ENCODE assay signal across 8 mouse cellular contexts in the genomic region with DNA sequence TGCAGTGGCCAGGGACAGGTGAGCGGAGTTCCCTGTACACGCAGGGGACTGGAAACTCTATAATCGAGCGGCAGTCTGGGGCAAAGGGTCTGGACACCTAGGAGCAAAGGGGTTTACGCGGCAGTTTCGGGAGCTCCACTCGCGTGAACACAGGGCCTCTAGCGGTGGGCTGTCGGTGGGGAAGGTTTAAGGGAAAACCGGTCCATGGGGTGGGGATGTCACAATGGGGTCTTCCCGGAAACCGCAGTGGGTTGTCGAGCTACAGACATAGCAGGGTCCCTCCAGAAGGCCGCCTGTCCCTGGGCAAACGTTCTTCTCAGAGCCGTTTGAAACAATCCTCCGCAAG.
DNase-seq lines count a peak whose midpoint lies in the region; ATAC-seq and TF ChIP-seq lines count a peak whose summit lies in the region.

No protein-coding gene starts in this region.

- peak overlapping the region; percentile 95 for H3K4me2 ChIP-seq in kidney, embryonic 14.5 days (replicated peaks; ENCODE audit: low read depth, low read length)
- H3K4me2 ChIP-seq in limb, embryonic 13.5 days (replicated peaks) = peak overlapping the region; percentile 90

- TF ChIP-seq CTCF in MEL (IDR thresholded peaks at IDR 0.05 in 2 of 3, conservative IDR thresholded peaks at IDR 0.05 in 1 of 3; ENCODE audit: control insufficient read depth in 1 of 3, insufficient read depth in 1 of 3, low read depth in 2 of 3, low read length in 3 of 3, poor library complexity in 1 of 3, severe bottlenecking in 1 of 3) = no peak; a peak in 2 of 6 replicates

- peaks cover 7% of the 10 kb centered on the region for H3K79me2 ChIP-seq in MEL (ENCODE audit: control insufficient read depth, insufficient read depth, low read length, poor library complexity)

- H3K9ac ChIP-seq in kidney, embryonic 14.5 days (ENCODE audit: low read depth, low read length) = peak overlapping the region; percentile 90
- H3K9ac ChIP-seq in MEL (ENCODE audit: control insufficient read depth, low read depth, low read length, poor library complexity, severe bottlenecking) = peak overlapping the region; percentile 86
- peak overlapping the region; percentile 87 for H3K9ac ChIP-seq in limb, embryonic 13.5 days

- DNase-seq in kidney, adult 9 months = no peak
- DNase-seq in MEL (ENCODE audit: low read depth, low spot score) = no peak
- DNase-seq in kidney, postnatal 10 days = no peak
- DNase-seq in thymus, adult 18-20 months = no peak

- H3K36me3 ChIP-seq in kidney, embryonic 14.5 days (ENCODE audit: control insufficient read depth, insufficient read depth, low read length) = no peaks in the 10 kb centered on the region
- H3K36me3 ChIP-seq in MEL (ENCODE audit: control insufficient read depth in 1 of 2, insufficient read depth in 2 of 2, low read length in 2 of 2) = peaks cover 0 to 7% of the 10 kb centered on the region in 2 experiments; a peak in 2 of 4 replicates
- 0 out of 2 replicates have a peak, but pooled peaks cover 6% of the 10 kb centered on the region for H3K36me3 ChIP-seq in limb, embryonic 13.5 days

- peak overlapping the region; percentile 92 for H3K4me3 ChIP-seq in kidney, embryonic 14.5 days (ENCODE audit: low read length)
- peak overlapping the region; percentile 90 to 100 for H3K4me3 ChIP-seq in MEL (ENCODE audit: control insufficient read depth in 1 of 2, insufficient read depth in 1 of 2, low read depth in 2 of 2, low read length in 2 of 2)
- H3K4me3 ChIP-seq in limb, embryonic 13.5 days = peak overlapping the region; percentile 94

- TF ChIP-seq POLR2A in MEL (IDR thresholded peaks at IDR 0.05; ENCODE audit: control insufficient read depth in 1 of 2, insufficient read depth in 1 of 2, low read depth in 1 of 2, low read length in 2 of 2, poor library complexity in 1 of 2) = no peak

- no peaks in the 10 kb centered on the region for H3K27me3 ChIP-seq in kidney, embryonic 14.5 days (ENCODE audit: control insufficient read depth, insufficient read depth, low read length)
- peaks cover 0 to 1% of the 10 kb centered on the region in 2 experiments; a peak in 1 of 4 replicates for H3K27me3 ChIP-seq in MEL (ENCODE audit: control insufficient read depth in 1 of 2, insufficient read depth in 2 of 2, low read length in 2 of 2)
- H3K27me3 ChIP-seq in limb, embryonic 13.5 days = no peaks in the 10 kb centered on the region

- under 1% methylated on average over 19 of the region's 19 CpGs for WGBS in kidney, embryonic 14.5 days
- 0% methylated on average over 19 of the region's 19 CpGs for WGBS in limb, embryonic 13.5 days

- ATAC-seq in kidney, embryonic 14.5 days (ENCODE audit: low FRiP score, low TSS enrichment) = no peak; the same call in 1 of the 2 replicates
- ATAC-seq in erythroid progenitor cell, adult 5-6 weeks (replicated peaks; ENCODE audit: low FRiP score, poor library complexity, severe bottlenecking) = peak; percentile 60
- peak; percentile 59 for ATAC-seq in limb, embryonic 13.5 days (ENCODE audit: low FRiP score, low read depth)
- peak; percentile 21 for ATAC-seq in neutrophil, adult 5-6 weeks (ENCODE audit: extremely low read depth, insufficient number of reproducible peaks, low FRiP score, poor library complexity, severe bottlenecking)

- no peaks in the 10 kb centered on the region for H3K9me3 ChIP-seq in kidney, embryonic 14.5 days (ENCODE audit: control insufficient read depth, low read length)
- no peaks in the 10 kb centered on the region for H3K9me3 ChIP-seq in MEL (replicated peaks; ENCODE audit: insufficient read depth, low read length)
- no peaks in the 10 kb centered on the region for H3K9me3 ChIP-seq in limb, embryonic 13.5 days

- peaks cover 5% of the 10 kb centered on the region; the same call in 1 of the 2 replicates for H3K4me1 ChIP-seq in kidney, embryonic 14.5 days (ENCODE audit: control insufficient read depth, insufficient read depth, low read length)
- H3K4me1 ChIP-seq in MEL (ENCODE audit: control insufficient read depth in 1 of 2, insufficient read depth in 2 of 2, low read length in 2 of 2) = peaks cover 2 to 4% of the 10 kb centered on the region in 2 experiments; a peak in 2 of 4 replicates
- peaks cover 27% of the 10 kb centered on the region for H3K4me1 ChIP-seq in limb, embryonic 13.5 days

- H3K27ac ChIP-seq in kidney, embryonic 14.5 days (ENCODE audit: low read depth, low read length) = peak overlapping the region; percentile 87
- peak overlapping the region; percentile 79 for H3K27ac ChIP-seq in MEL (ENCODE audit: control insufficient read depth, low read depth, low read length)
- H3K27ac ChIP-seq in limb, embryonic 13.5 days = peak overlapping the region; percentile 97

- TF ChIP-seq RAD21 in MEL (IDR thresholded peaks at IDR 0.05; ENCODE audit: low read depth, low read length) = no peak

- TF ChIP-seq EP300 in MEL (IDR thresholded peaks at IDR 0.05; ENCODE audit: low read depth in 1 of 2, low read length in 2 of 2) = no peak

TF ChIP-seq in MEL, 35 proteins besides CTCF, POLR2A, EP300 and RAD21:
- TF ChIP-seq GABPA (IDR thresholded peaks at IDR 0.05; ENCODE audit: low read depth, low read length) (no peak), SIN3A (IDR thresholded peaks at IDR 0.05; ENCODE audit: low read length) (0 out of 2 replicates have a peak, but pooled peaks have one; percentile 27)
